ENCODE assay signal across 9 mouse cellular contexts in genomic region chr16:87697707-87698365, GRCm38 (mm10). TPM values are rescaled to one million over a fixed set of nuclear protein-coding genes. Genes with fewer than 3 reads are reported as not detected.
A peak's percentile ranks its signal among the peaks of the same experiment; 100 is the strongest.
DNase-seq lines count a peak whose midpoint lies in the region; ATAC-seq and TF ChIP-seq lines count a peak whose summit lies in the region.
"Had no signal": no experiment of that assay in that cellular context is flagged by ENCODE, and none has a peak within 500 bp of the region (broad histone marks: within the 10 kb centered on the region; RNA-seq: fewer than 3 reads in every experiment).

No protein-coding gene starts in this region.

- 24% methylated on average over 16 of the region's 16 CpGs for WGBS in heart, adult 2 months
- 16% methylated on average over 16 of the region's 16 CpGs for WGBS in bone marrow, adult 2 months

- TF ChIP-seq POLR2A in heart, adult 2 months (IDR thresholded peaks at IDR 0.05; ENCODE audit: insufficient read depth, low read depth, low read length): no peak
- TF ChIP-seq POLR2A in bone marrow, adult 2 months (IDR thresholded peaks at IDR 0.05; ENCODE audit: borderline replicate concordance, control insufficient read depth, low read depth, low read length): no peak

- H3K27me3 ChIP-seq in heart, adult 2 months (ENCODE audit: control insufficient read depth, insufficient read depth, low read length): no peaks in the 10 kb centered on the region
- H3K27me3 ChIP-seq: Patski had no signal

- TF ChIP-seq CTCF in heart, adult 2 months (IDR thresholded peaks at IDR 0.05): no peak
- TF ChIP-seq CTCF in bone marrow, adult 2 months (IDR thresholded peaks at IDR 0.05; ENCODE audit: control insufficient read depth, insufficient read depth, low read length): no peak

- H3K36me3 ChIP-seq in heart, adult 2 months (ENCODE audit: control insufficient read depth, insufficient read depth, low read length): no peaks in the 10 kb centered on the region; the same call in none of the 2 replicates

- H3K79me2 ChIP-seq in heart, adult 2 months (replicated peaks; ENCODE audit: control insufficient read depth, insufficient read depth, low read length): peaks cover 4% of the 10 kb centered on the region

- H3K27ac ChIP-seq in heart, adult 2 months: no peak overlapping the region
- peak overlapping the region; percentile 31 for H3K27ac ChIP-seq in bone marrow, adult 2 months (ENCODE audit: control insufficient read depth, insufficient read depth, low read depth, low read length, poor library complexity)

- peak; percentile 65 for ATAC-seq in megakaryocyte-erythroid progenitor cell, adult 5-6 weeks (replicated peaks; ENCODE audit: low FRiP score, low TSS enrichment, poor library complexity, severe bottlenecking)

- no peak for TF ChIP-seq EP300 in heart, adult 2 months (IDR thresholded peaks at IDR 0.05; ENCODE audit: insufficient read depth, low read depth, low read length)

- DNase-seq in heart, adult 2 months: no peak
- DNase-seq in heart, postnatal 4 days: no peak
- peak; percentile 18 to 34 for DNase-seq in heart, postnatal 10 days
- no peak for DNase-seq in thymus, postnatal 10 days (ENCODE audit: low spot score in 2 of 2)
- no peak for DNase-seq in adrenal gland, postnatal 10 days
- DNase-seq in thymus, adult 18-20 months: no peak

- intact Hi-C loops in heart, adult 2 months (cut with DNase I): loop anchor here (2.0 to 5.0 kb wide), 3 partner anchors 33 to 201 kb away; partner anchors contain the start of gene Cct8
- intact Hi-C loops in heart, postnatal 10 days (cut with DNase I): loop anchor here (5.0 kb wide), 3 partner anchors 36 to 201 kb away; partner anchors contain the start of gene Cct8

- peak overlapping the region; percentile 94 for H3K4me3 ChIP-seq in heart, adult 2 months
- H3K4me3 ChIP-seq in bone marrow, adult 2 months (replicated peaks; ENCODE audit: control insufficient read depth, low read depth, low read length): peak overlapping the region; percentile 53

- no peak overlapping the region for H3K9ac ChIP-seq in heart, adult 2 months (ENCODE audit: low read depth, low read length)

- peaks cover 8% of the 10 kb centered on the region for H3K4me1 ChIP-seq in heart, adult 2 months (ENCODE audit: control insufficient read depth, insufficient read depth, low read length)
- peaks cover 4% of the 10 kb centered on the region for H3K4me1 ChIP-seq in bone marrow, adult 2 months (ENCODE audit: control insufficient read depth, insufficient read depth, low read length)

RNA-seq across cellular contexts. Expression of gene Bach1, which starts 0.9 kb away (rescaled TPM):
- total RNA-seq in heart, adult 2 months (2021): 10 to 100 TPM; 26.4 to 27.9 TPM
- polyA plus RNA-seq in heart, adult 2 months (2012; rRNA removed): 8.3 and 11.1 TPM in 2 replicates
- 10 to 100 TPM; 25.9 to 28.7 TPM for total RNA-seq in heart, postnatal 4 days (2021)
- polyA plus RNA-seq in bone marrow, adult 2 months (2011; ENCODE audit: insufficient read depth, insufficient read length, low replicate concordance, missing spikeins): 7.0 and 14.9 TPM in 2 replicates
- 10 to 100 TPM; 27.9 to 29.5 TPM for total RNA-seq in heart, postnatal 10 days (2021)
- total RNA-seq in megakaryocyte-erythroid progenitor cell, adult 5-6 weeks (2014; fragmentation: Nextera tagmentation): 16.2 and 16.8 TPM in 2 replicates
- total RNA-seq in megakaryocyte-erythroid progenitor cell, adult 5-6 weeks (2017): 27.1 and 40.1 TPM in 2 replicates
- total RNA-seq in adrenal gland, postnatal 10 days (2021): 10 to 100 TPM; 21.6 to 23.6 TPM

Comparison
In these comparisons a context has a peak if more than half of its experiments do, and no peak if none do; other contexts are left out.
1. DNase-seq: peak in heart, postnatal 10 days (2 of 2); none in heart, adult 2 months (0 of 2), heart, postnatal 4 days (single experiment), thymus, postnatal 10 days (0 of 2), adrenal gland, postnatal 10 days (single experiment) and thymus, adult 18-20 months (0 of 2).